Mouse (Mus musculus) lung, embryonic 16.5 days (tissue): Measurements from ENCODE around the gene Urb2. TPM values are rescaled to one million over a fixed set of nuclear protein-coding genes. Genes with fewer than 3 reads are reported as not detected.

ENCODE experiments used
- ATAC-seq: fragments of 200-750 bp; cut with Nextera tagmentation; 2 replicates; pipeline ENCODE4 v1.8.0; 2017; ENCODE audit warnings: low read depth, mild to moderate bottlenecking, moderate library complexity
- H3K27ac ChIP-seq: fragments of 300-500 bp; sonication (generic); 2 replicates; pipeline ENCODE4 v1.5.1; 2014; ENCODE audit warnings: mild to moderate bottlenecking, control low read depth, low read length
- H3K27me3 ChIP-seq: fragments of 300-500 bp; sonication (generic); 2 replicates; pipeline ENCODE4 v1.6.1; 2014; ENCODE audit warnings: low read depth, low read length, mixed read lengths; ENCODE audit not compliant: control insufficient read depth, insufficient read depth
- H3K36me3 ChIP-seq: fragments of 300-500 bp; sonication (generic); 2 replicates; pipeline ENCODE4 v1.6.1; 2014; ENCODE audit warnings: low read length; ENCODE audit not compliant: control insufficient read depth, insufficient read depth
- H3K4me1 ChIP-seq: fragments of 300-500 bp; sonication (generic); replicated peaks from 2 replicates; pipeline ENCODE4 v1.6.1; 2014; ENCODE audit warnings: low read length, mixed read lengths; ENCODE audit not compliant: control insufficient read depth, insufficient read depth
- H3K4me2 ChIP-seq: fragments of 300-500 bp; sonication (generic); 2 replicates; pipeline ENCODE4 v1.6.1; 2014; ENCODE audit warnings: low read depth, low read length, control low read depth
- H3K4me3 ChIP-seq: fragments of 300-500 bp; sonication (generic); 2 replicates; pipeline ENCODE4 v1.5.1; 2014; ENCODE audit warnings: mild to moderate bottlenecking, low read length, control low read depth
- H3K9ac ChIP-seq: fragments of 300-500 bp; sonication (generic); 2 replicates; pipeline ENCODE4 v1.6.1; 2014; ENCODE audit warnings: low read length, control low read depth
- H3K9me3 ChIP-seq: fragments of 300-500 bp; sonication (generic); 2 replicates; pipeline ENCODE4 v1.6.1; 2016; ENCODE audit warnings: low read length; ENCODE audit not compliant: control insufficient read depth
- WGBS: fragments of 180-500 bp; shearing (Covaris S2); extraction: QIAGEN DNeasy Blood & Tissue Kit; methylation state at CpG from one replicate; pipeline ENCODE4 v1.1.7; 2014; 5-methylcytosine and 5-hydroxymethylcytosine counted together
- polyA plus RNA-seq: library from polyadenylated mRNA; unstranded; fragments of >200 nt; fragmentation: Nextera tagmentation; extraction: Ambion mirVana; gene quantifications from 2 replicates; pipeline ENCODE4 v1.2.1, GENCODE M21; 2015

The Urb2 gene
- polyA plus RNA-seq, 1 experiment from 2014 or later, result 4.6 TPM

DNA sequence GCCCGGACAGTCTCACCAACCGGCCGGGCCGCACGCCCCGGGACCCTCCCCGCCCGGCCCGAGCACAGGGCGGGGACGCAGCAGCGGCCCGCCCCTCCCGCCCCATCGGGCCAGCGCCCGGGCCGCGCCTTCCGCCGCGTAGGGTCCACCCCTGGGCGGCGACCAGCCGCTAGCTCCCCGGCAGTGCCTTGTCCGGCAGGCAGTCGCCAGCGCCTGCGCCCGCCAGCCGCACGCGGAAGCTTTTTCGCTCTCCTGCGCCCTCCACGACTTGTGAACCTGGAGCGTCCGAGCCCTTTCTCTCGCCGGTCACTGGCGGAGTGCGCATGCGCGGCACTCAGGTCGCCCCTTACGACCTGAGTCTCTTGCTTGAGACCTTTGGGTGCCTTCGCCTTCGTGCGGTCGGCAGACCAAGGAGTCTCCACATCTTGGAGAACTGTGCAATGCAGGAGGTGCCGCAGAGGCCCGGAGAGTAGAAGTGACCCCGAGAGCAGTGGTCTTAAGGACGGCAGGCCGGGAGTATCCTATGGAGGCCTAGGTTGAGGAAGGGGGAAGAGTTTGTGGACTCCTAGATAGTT is 38.4 kb upstream of the Urb2 start, which contains the start of gene Abcb10:
TSS of gene Abcb10 (minus strand) at position 297 of the 575 bp plus-strand sequence.
- H3K4me3 ChIP-seq, result peak within 1 kb of the TSS; percentile 87
- no peaks in the 10 kb centered on the region for H3K36me3 ChIP-seq
- no peaks in the 10 kb centered on the region for H3K27me3 ChIP-seq
- peak within 1 kb of the TSS; percentile 94 for H3K4me2 ChIP-seq
- no peaks in the 10 kb centered on the region for H3K9me3 ChIP-seq
- peak within 1 kb of the TSS; percentile 89 for H3K9ac ChIP-seq
- ATAC-seq, result peak; percentile 97
- peaks cover 22% of the 10 kb centered on the region for H3K4me1 ChIP-seq
- H3K27ac ChIP-seq, result peak within 1 kb of the TSS; percentile 95
- WGBS, result 0% methylated on average over 45 of the region's 56 CpGs

DNA sequence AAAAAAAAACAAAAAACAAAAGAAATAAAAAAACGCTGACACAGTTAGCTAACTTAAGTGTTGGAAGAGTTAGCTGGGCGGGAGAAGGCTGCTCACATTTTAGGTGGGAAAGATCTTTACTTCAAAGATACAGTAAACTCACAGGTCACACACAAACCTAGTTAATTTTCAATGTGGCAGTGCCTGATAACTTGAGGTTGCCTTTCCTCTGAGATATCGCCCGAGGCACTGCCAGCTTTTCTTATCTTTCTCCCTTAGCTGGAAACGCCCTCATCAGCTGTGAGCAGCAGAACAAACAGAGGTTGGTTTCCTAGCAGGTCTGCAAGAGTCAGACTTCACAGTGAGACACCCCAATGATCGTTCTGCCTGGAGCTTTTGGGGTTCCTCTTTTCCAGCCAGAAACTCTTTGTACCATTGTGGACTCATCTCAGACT is 32.7 kb upstream of the Urb2 start:
- ATAC-seq, result no peak
- 28% methylated on average over 6 of the region's 6 CpGs for WGBS
- no peaks in the 10 kb centered on the region for H3K4me1 ChIP-seq
- H3K4me3 ChIP-seq, result no peak overlapping the region
- no peak overlapping the region for H3K9ac ChIP-seq
- H3K36me3 ChIP-seq, result no peaks in the 10 kb centered on the region
- no peaks in the 10 kb centered on the region for H3K27me3 ChIP-seq
- peak overlapping the region; percentile 28; the same call in 1 of the 2 replicates for H3K27ac ChIP-seq
- no peak overlapping the region for H3K4me2 ChIP-seq
- H3K9me3 ChIP-seq, result no peaks in the 10 kb centered on the region

DNA sequence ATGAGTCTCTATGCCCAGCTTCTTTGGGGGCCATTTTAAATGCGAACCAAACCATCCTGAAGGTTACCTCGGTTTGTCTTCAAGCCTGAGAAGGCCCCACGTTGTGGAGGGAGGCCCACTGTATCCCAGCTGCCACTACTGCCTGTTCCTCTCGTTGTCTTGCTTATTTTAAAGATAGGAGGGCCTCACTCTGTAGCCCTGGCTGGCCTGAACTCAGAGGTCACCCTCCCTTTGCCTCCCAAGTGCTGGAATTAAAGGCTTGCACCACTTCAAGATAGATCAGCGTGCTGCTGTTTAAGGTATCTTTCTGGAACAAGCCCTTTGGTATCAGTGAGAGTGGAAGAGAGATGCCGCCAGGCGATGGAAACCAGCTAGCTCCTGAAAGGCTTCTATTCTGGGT is 32.2 kb upstream of the Urb2 start:
- Histone ChIP-seq H3K9ac (no peak overlapping the region), H3K9me3 (no peaks in the 10 kb centered on the region), H3K4me1 (no peaks in the 10 kb centered on the region), H3K4me2 (no peak overlapping the region), H3K27me3 (no peaks in the 10 kb centered on the region), H3K36me3 (no peaks in the 10 kb centered on the region), H3K4me3 (no peak overlapping the region), H3K27ac (peak overlapping the region; percentile 28; the same call in 1 of the 2 replicates)
- no peak for ATAC-seq
- WGBS, result 53% methylated on average over 7 of the region's 7 CpGs

DNA sequence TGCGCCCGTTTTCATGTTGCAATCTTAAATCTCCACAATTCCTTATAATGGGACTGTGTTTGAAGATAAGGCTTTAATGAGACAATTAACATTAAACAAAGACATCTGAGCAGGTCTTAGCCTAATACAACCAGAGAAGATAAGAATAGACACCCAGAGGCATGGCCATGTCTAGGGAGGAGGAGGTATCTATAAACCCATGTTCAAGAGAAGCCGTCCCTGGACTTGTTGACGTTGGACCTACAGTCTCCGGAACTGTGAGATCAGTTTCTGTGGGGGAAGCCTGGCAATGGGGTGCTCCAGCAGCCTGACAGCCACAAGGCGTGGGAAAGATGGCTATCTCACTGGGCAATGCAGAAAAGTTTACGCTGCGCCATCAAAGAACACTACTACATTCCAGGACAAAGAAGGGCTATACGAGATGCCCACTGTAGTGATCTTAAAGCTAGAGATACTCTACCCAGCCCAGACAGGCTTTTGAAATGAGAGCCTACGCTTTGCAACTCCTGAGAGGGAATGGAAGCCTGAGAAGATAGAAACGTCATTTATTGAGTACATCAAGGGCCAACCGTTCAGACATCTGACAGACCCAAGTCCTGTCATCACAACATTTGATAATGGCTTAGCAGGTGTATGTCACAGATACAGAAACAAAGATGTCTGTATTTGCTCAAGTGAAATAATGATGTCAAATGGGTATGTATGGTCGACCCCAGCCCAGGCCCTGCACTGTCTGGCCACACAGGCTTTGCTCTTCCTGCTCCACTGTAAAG is 30.8 kb upstream of the Urb2 start:
- Histone ChIP-seq H3K9me3 (no peaks in the 10 kb centered on the region), H3K27ac (no peak overlapping the region), H3K9ac (no peak overlapping the region), H3K27me3 (no peaks in the 10 kb centered on the region), H3K4me2 (no peak overlapping the region), H3K4me3 (no peak overlapping the region), H3K36me3 (no peaks in the 10 kb centered on the region), H3K4me1 (no peaks in the 10 kb centered on the region)
- no peak for ATAC-seq
- WGBS, result 74% methylated on average over 13 of the region's 13 CpGs

DNA sequence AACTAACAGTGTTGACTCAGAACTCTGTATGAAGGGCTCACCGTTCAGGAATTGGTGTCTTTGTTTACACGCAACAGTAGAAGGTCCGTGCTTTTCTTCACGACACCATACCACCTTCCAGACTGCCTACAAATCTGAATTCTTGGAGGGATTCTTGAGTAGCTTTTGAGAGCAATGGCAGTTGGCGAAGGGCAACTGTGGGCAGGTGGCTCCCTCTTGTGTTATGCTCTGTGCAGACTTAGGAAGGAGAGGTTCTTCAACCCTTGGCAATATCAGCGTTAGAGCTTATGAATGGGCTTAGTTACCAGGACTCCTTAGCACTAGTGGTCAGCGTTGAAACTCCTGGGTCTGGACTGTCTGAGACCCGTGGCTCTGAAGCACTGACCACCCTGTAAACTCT is 28.7 kb upstream of the Urb2 start:
- WGBS, result 79% methylated on average over 8 of the region's 8 CpGs
- no peak for ATAC-seq
- no peak overlapping the region for H3K27ac ChIP-seq
- H3K4me1 ChIP-seq, result no peaks in the 10 kb centered on the region
- no peak overlapping the region for H3K9ac ChIP-seq
- H3K4me2 ChIP-seq, result no peak overlapping the region
- H3K27me3 ChIP-seq, result no peaks in the 10 kb centered on the region
- H3K4me3 ChIP-seq, result no peak overlapping the region
- peaks cover 4% of the 10 kb centered on the region for H3K36me3 ChIP-seq
- H3K9me3 ChIP-seq, result no peaks in the 10 kb centered on the region

DNA sequence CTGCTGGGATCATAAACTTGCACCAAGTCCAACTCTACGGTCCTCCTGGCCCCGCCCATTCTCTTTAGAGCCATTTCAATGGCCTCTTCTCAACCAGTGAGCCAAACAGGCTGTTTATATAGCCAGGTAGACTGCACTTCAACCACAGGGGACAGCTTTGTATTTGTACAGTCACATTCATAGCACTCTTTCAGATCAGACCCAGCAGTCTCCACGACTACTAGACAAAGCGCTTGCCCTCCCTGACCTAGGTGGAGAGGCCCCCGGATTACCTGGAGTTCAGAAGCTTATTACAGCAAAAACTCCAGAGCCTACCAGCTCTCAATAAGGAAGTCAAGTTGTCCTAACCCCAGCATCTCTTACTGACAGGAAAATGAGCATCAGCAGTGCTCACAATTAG is 27.7 kb upstream of the Urb2 start:
- H3K27ac ChIP-seq, result peak overlapping the region; percentile 73
- H3K4me3 ChIP-seq, result no peak overlapping the region
- no peaks in the 10 kb centered on the region for H3K4me1 ChIP-seq
- no peak overlapping the region for H3K9ac ChIP-seq
- 59% methylated on average over 5 of the region's 5 CpGs for WGBS
- H3K36me3 ChIP-seq, result peaks cover 4% of the 10 kb centered on the region
- H3K4me2 ChIP-seq, result no peak overlapping the region
- ATAC-seq, result peak; percentile 53
- no peaks in the 10 kb centered on the region for H3K9me3 ChIP-seq
- H3K27me3 ChIP-seq, result no peaks in the 10 kb centered on the region

DNA sequence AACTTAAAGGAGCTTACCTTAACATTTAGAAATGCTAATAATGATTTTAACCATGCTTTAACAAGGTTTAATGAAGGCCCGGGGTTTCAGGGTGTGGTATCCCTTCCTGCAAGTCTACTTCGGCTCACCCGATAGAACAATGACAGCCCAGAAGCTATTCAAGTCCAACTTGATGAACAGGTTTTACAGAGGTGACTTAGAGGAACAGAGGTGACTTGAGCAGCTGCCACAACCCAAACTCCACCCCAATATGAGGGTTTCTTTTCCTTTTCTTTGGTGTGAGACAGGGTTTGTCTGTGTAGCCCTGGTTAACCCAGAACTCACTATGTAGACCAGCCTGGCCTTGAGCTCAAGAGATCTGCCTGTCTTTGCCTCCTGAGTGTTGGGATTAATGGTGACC is 27.3 kb upstream of the Urb2 start:
- Histone ChIP-seq H3K27ac (peak overlapping the region; percentile 73), H3K9ac (no peak overlapping the region), H3K36me3 (peaks cover 4% of the 10 kb centered on the region), H3K27me3 (no peaks in the 10 kb centered on the region), H3K4me3 (no peak overlapping the region), H3K4me2 (no peak overlapping the region), H3K9me3 (no peaks in the 10 kb centered on the region), H3K4me1 (no peaks in the 10 kb centered on the region)
- peak; percentile 75 for ATAC-seq
- WGBS, result 69% methylated on average over 3 of the region's 3 CpGs

DNA sequence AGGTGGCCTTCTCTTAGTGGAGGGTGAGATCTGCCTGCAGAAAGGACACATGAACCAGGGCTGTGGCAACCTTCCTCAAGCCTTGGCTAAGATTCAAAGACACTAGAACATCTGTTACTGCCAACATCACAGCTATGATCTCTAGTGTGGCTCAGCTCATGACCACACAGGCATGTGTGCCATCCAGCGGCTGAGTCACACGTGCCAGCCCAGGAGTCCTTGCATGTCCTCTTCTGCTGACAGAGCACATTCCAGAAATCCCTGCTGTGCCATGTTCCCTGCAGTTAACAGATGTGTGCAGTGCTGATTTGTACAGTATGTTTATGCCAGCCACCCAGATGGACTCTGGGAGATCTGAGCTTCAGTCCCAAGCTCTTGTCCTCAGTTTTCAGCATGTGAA is 21.7 kb upstream of the Urb2 start:
- no peak overlapping the region for H3K9ac ChIP-seq
- H3K9me3 ChIP-seq, result no peaks in the 10 kb centered on the region
- H3K36me3 ChIP-seq, result peaks cover 28% of the 10 kb centered on the region
- H3K4me3 ChIP-seq, result no peak overlapping the region
- no peaks in the 10 kb centered on the region for H3K4me1 ChIP-seq
- no peak for ATAC-seq
- H3K27ac ChIP-seq, result no peak overlapping the region
- H3K4me2 ChIP-seq, result no peak overlapping the region
- WGBS, result 79% methylated on average over 2 of the region's 2 CpGs
- H3K27me3 ChIP-seq, result no peaks in the 10 kb centered on the region

DNA sequence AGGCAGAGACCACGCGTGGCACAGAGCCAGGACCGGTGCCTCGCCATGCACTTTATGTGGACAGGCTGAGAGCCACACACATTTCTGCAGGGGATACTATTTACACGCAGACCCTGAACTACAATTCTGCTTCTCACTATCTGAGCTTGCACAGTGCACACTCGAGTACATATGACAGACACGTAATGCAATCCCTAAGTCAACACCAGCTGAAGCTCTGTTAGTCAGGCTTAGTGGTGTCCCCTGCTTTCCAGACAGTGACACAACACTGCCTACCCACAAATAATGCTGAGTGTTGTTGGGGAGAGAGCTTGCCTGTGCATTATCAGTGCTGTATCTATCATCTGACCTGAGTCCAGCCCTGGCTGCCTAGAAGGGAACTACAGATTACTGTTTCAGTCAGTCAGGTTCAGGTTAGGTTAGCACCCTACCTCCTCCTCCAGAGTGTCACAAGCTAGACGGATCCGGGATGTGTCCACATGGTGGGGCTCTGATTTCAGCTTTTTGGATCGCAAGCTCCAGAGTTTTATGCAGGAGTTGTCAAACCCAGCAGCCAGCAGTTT is 18.7 kb upstream of the Urb2 start:
- Histone ChIP-seq H3K4me3 (no peak overlapping the region), H3K9ac (no peak overlapping the region), H3K4me1 (no peaks in the 10 kb centered on the region), H3K27ac (no peak overlapping the region), H3K27me3 (no peaks in the 10 kb centered on the region), H3K9me3 (no peaks in the 10 kb centered on the region), H3K36me3 (peaks cover 34% of the 10 kb centered on the region), H3K4me2 (no peak overlapping the region)
- ATAC-seq, result no peak
- 89% methylated on average over 10 of the region's 10 CpGs for WGBS
